Mouse (Mus musculus) adrenal gland, postnatal 4 days (tissue): Measurements from ENCODE around the gene Fbl. TPM values are rescaled to one million over a fixed set of nuclear protein-coding genes. Genes with fewer than 3 reads are reported as not detected.
"Not testable (repeated sequence)": the region's sequence is repeated elsewhere in the genome, so short reads cannot be mapped to it uniquely, and the experiment has no call there.

Experiments used
- DNase-seq, 2 experiments: peaks; one replicate each; pipeline ENCODE4 v3.0.0; 2021 to 2022; ENCODE audit warnings: low spot score in 2 of 2, mixed read lengths in 2 of 2
- total RNA-seq, 2 experiments: library from RNA; stranded (reverse); gene quantifications; 2 replicates each; pipeline ENCODE4 v1.2.3; 2021

Fbl gene
- total RNA-seq, 2 experiments from 2014 or later, result 102 to 119 TPM

DNA sequence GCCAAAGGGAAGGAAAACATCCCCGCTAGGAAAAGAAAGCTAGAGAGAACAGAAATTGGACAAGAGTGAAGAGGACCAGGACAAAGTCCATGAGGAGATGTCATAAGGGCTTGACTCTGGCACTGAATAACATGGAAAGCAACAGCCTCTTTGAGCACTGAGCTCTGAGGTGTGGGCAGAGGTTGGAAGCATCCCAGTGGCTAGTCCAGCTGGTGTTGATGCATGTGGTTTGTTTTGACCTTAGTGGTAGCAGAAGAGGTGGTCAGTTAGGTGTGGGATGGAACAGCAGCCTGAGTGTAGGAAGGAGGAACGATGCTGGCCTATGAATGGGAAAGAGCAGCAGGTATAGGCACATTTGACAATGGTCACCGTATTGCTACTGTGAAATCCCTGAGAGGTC is 22.0 kb downstream of the Fbl start:
- no peak for DNase-seq

DNA sequence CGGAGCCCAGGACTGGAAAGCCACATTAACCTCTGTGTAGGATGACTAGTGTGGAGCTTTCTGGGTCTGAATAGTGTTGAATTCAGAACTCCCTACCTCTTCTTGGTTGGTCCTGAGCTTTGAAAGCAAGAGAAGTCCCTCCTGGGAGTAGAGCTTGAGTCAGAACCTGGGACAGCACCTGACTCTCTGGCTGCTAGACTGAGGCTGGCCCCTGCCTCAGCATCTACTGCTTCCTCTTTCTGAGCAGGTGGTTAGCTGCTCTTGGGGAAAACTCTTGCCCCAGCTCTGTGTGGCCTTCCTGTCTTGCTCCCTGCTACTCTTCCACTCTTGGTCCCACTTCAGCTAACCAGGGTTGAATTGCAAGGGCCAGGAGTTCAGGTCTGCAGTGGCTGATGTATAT is 22.4 kb downstream of the Fbl start:
- DNase-seq, result no peak

DNA sequence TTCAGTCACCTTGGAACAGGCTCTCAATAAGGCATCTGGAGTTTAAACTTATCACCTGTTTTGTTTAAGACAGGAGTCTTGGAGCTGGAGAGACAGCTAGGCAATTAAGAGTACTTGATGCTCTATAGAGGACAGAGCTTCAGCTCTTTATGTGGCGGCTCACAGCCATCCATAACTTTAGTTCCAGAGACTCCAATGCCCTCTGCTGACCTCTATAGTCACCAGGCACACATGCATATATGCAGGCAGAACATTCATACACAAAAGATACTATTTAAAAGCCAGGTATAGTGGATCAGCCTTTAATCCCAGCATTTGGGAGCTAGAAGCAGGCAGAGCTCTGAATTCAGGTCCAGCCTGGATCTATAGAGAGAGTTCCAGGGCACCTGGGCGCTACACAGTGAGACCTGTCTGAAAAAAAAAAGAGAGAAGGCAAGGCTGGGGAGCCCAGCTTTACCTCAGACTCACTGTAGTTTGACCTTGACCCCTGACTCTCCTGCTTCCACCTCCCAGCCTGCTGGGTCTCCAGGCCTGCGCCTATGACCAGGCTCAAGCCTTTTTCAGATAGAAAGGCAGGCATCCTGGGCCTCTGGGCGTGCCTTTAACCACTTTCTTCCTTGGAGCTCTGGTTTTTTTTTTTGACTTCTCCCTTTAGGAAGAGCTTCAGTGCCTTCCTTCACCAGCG is 26.0 kb downstream of the Fbl start:
- DNase-seq, result no peak

DNA sequence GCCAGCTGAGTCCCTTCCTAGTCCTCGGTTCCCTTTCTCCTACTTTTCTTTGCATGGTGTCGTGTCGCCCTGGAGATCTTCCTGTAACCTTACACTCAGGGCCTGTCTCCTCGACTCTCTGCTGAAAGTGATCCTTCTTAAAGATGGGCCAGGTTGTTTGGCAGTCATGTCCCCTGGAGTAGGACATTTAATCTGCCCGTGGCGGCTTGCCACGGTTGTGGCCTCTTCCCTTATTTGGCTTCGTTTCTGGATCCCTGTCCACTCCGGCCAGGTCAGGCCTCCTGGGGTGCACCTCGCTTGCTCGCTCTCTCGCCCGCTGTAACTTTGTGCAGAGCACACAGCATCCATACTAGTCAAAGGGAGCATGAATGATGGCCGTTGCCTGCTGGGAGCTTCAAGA is 27.0 kb downstream of the Fbl start:
- no peak for DNase-seq

DNA sequence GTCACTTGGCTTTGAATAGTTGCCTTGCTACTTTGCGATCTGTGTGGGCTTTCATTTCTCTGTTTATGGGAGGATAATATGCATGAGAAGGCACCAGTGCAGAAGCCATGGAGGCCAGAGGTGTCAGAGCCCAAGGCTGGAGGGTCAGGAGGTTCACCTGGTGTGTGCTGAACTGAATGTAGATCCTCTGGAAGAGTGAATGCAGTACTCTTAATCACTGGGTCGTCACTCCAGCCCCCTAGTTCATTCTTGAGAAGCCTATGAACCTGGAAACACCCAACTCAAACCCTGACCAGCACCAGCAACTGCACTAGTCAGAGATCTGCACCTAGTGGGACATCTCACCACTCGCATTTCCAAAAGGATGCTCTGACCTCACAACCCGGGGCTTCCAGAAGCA is 29.5 kb downstream of the Fbl start:
- DNase-seq, result no peak

DNA sequence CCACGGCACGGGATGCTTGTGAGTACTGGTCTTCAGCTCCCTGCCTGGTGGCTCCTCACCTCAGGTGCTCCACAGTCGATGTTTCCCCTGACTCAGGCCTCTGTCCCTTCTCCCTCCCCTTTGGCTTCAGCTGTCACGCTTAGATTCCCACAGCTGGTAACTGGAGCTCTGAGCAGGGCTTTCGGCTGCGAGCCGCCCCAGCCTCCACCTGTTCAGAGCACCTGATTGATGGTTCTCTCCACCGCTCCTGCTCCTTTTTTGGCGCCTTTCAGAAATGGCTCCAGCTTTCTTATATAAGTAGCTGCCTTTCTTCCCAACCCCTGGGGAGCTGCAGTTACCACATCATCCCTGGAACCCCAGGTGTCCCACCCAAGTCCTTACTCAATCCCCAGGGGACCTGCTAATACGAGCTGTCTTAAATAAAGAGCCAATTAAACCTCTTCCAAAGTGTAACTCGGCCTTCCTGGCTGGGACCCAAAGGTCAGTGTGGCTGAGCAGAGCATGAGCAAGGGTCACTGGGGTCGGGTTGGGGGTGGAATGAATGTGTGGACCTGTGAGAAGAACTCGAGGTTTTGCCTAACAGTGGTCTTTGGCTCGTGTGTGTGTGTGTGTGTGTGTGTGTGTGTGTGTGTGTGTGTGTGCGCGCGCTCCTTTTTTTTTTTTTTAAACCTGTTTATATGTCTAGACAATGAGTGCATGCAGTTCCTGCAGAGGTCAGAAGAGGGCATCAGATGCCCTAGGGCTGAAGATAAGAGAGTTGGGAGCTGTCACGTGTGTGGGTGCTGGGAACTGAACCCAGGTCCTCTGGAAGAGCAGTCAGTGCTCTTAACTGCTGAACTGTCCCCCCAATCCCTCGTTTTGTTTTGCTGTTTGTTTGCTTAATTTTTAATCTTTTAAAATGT is 33.9 kb downstream of the Fbl start:
- no peak for DNase-seq

DNA sequence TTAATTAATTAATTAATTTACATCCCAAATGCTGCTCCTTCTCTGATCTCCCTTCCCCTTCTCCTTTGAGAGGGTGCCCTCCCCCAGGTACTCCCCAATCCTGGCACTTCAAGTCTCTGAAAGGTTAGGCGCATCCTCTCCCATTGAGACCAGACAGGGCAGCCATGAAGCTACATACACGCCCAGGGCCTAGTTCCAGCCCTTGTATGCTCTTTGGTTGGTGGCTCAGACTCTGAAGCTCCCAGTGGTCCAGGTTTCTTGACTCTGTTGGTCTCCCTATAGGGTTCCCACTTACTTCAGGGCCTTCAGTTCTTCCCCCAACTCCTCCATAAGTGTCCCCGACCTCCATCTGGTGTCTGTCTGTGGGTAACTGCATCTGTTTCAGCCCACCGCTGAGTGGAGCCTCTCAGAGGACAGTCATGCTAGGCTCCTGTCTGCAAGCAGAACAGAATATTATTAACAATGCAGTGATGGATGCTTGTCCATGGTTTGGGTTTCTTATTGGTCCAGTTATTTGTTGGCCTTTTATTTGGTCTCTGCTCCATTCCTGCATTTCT is 36.6 kb downstream of the Fbl start:
- no peak for DNase-seq

DNA sequence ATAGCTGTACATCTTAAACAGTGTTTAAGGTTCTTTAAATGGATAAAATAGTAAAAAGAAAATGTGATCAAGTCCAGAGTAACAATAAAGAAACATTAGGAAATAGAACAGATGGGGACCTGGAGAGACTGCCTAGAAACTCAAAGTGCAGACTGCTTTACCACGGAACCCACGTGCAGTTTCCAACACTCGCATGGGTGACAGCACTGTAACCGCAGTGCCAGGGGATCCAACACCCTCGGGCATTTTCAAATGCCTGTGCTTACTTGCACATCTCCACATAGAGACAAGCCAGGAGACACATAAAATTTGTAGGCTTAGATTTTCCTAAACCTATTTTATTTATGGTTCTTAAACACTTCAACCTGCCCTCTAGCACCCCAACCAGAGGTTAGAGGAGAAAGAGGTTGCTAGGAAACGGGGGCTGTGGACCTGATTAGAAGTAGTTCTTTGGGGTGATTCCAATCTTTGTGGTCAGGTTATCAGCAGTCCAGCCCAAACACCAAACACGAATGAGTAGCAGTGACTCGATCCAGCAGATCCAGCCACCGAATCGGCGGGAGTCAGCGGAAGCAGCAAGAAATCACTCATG is 39.0 kb downstream of the Fbl start:
- DNase-seq, result no peak

DNA sequence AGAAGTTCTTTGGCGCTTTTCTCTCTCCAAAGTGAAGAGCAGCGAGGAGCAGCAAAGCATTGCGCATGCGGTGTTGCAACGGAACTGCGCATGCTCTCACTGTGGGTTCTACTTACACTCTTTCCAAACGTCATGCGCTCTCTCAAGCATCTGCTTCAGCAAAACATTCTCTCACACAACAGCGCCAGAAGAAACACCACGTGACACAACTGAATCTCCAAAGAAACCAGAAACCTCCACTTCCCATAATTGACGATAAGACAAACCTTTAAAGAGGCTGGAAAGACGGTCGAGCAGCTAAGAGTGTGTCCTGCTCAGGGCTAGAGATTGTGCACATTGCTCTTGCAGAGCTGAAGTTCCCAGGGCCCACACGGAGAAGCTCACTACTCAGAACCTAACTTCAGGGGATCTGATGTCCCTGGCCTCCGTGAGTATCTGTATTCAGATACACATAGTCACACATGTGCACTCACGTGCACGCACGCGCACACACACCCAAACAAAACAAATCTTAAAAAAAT is 39.5 kb downstream of the Fbl start:
- no peak for DNase-seq

DNA sequence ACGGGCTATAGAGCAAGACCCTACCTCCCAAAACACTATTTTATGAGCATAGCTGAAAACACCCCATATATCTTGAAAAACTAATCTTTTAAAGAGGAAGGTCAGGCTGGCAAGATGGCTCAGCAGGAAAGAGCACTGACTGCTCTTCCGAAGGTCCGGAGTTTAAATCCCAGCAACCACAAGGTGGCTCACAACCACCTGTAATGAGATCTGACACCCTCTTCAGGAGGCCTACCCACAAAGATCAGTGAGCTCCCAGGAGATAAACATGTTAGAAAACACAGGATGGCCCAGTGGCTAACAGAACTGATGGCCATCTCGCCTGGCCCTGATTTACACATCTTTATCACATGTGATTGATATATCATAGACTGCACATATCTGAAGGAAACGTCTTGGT is 41.2 kb downstream of the Fbl start:
- no peak for DNase-seq

DNA sequence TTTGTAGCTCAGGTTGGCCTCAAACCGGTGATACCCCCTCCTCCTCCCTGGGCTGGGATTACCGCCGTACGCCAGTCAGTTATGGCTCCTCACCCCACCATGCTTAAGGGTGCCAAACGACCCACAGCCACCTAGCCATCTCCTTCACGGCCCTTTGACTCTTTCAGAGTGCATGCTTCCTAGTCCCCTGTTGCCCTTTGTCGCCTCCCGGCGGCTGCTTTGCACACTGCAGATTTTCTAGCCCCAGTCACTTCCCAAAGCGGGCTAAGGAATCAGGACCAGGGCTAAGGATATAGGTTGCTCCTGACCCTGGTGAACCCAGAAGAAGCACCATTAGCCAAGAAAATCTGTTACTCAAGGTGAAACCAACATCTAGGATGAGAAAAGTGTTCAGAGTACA is 44.6 kb downstream of the Fbl start:
- peak; percentile 47 to 59 for DNase-seq

DNA sequence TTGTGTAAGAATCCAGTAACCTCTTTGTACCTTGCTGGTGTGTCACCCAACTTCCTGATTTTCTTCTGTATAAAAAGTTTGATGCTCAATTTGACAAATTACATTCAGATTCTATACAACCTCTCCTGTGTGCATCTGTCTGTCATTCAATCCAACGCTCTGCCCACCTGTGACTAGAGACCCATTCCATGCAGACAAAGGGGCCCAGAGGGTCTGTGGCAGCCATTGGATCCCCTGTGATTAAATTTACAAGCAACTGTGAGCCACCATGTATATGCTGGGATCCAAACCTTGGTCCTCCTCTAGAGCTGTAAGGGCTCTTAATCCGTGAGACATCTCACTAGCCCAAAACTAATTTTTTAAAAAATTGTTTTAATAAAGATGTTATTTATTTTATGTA is 46.4 kb downstream of the Fbl start:
- DNase-seq, result not testable (repeated sequence)

DNA sequence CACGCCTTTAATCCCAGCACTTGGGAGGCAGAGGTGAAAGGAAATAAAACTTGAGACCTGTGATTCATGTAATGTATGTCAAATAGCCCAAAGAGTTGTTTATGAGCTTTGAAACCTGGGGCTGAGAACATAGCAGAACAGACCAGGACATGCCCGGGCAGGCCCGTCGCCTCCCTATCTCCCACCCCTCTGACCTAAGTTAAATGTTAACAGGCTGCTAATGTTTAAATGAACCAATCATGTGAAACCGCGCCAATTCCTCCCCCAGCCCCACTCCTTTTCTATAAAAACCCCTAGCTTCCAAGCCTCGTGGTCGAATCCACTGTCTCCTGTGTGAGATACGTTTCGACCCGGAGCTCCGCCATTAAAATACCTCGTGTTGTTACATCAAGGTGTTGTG is 48.3 kb downstream of the Fbl start:
- not testable (repeated sequence) for DNase-seq

DNA sequence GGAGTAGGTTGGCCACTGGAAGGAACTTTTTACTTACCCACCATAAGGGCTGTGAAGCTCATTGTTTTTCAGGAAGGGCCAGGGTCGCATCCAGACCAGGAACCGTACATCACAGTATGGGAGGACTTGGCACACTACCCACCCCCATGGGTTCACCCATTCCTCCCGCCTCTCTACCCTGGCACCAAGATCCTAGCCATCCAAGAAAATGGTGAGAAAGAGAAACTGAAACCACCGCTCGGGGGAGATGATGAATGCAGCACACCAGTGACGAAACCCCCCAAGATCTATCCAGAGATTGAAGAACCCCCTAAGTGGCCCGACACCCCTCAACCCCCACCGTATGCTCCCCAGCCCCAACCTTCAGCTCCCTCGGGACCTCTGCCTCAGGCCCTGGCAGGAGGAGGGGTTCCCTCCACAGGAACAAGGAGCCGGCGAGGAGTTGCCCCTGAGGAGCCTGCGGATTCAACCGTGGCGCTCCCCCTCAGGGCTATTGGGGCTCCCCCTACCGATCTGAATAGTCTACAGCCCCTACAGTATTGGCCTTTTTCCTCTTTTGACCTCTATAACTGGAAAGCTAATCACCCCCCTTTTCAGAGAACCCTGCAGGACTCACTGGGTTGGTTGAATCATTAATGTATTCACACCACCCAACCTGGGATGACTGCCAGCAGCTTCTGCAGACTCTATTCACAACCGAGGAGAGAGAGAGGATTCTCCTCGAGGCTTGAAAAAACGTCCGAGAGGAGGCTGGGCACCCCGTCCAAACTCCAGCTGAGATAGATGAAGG is 49.6 kb downstream of the Fbl start:
- DNase-seq, result not testable (repeated sequence)

DNA sequence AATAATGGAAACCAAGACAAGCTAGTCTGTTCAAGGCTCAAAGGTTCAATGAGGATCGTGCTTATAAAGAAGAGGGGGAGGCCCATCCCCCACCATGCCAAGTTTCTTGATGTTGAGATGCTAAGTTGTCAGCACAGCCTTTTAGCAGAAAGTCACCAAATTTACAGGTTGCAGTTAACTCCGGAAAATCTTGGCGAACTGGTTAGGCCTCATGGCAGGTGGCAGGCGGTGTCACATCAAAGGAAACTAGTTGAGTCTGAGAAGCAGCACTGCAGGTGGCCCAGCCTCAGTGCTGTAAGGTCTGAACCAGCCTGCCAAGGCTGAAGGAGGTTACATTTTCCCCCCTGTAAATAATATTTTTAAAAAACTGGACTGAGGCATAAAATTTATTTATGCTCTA is 57.3 kb downstream of the Fbl start:
- DNase-seq, result not testable (repeated sequence)

DNA sequence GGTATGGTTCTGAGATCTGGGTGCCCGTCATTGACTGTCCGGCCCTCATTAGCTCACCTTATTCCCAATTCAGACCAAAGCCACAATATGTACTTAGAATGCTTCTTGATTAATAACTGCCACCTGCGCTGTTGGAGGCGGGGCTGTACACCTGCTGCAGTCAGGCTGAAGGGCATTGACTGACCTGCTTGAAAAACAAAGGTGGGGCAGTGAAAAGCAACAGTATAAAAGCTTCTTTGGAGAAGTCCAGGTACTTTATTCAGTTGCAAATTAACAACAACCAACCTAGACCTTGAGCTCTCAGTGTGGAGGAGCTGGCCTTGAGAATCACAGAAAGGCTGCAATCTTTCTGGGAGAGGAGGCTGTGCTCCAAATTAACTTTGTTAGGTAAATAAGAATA is 57.9 kb downstream of the Fbl start:
- not testable (repeated sequence) for DNase-seq

Other genes with a start within 250 kb of the Fbl start
- 10 to 100 TPM; 17.5 to 18.2 TPM for gene Zfp974, start 240.2 kb upstream of the Fbl start, total RNA-seq
- gene Zfp780b, start 190.5 kb upstream of the Fbl start, total RNA-seq, result 10 to 100 TPM; 14.1 to 14.7 TPM
- gene Zfp850, start 155.6 kb upstream of the Fbl start, total RNA-seq, result 1 to 10 TPM; 3.4 to 4.1 TPM
- gene Psmc4, start 119.6 kb upstream of the Fbl start, total RNA-seq, result 100 to 1,000 TPM; 144 to 157 TPM
- under 1 TPM; 0.34 to 0.37 TPM for gene Fcgbp, start 98.5 kb upstream of the Fbl start, total RNA-seq
- under 1 TPM in 1 of 2 experiments, not detected in 1; 0.06 TPM for gene 9530053A07Rik, start 40.2 kb upstream of the Fbl start, total RNA-seq
- 10 to 100 TPM; 40.9 to 41.9 TPM for gene Dyrk1b, start 9.8 kb downstream of the Fbl start, total RNA-seq
- gene Eid2, start 98.2 kb downstream of the Fbl start, total RNA-seq, result 10 to 100 TPM; 32.1 to 33.9 TPM
- gene Eid2b, start 108.0 kb downstream of the Fbl start, total RNA-seq, result 10 to 100 TPM; 22.3 to 23.6 TPM
- under 1 TPM; 0.87 TPM for gene Selenov, start 121.5 kb downstream of the Fbl start, total RNA-seq
- gene Dll3, start 132.5 kb downstream of the Fbl start, total RNA-seq, result 1 to 10 TPM in 1 of 2 experiments, under 1 TPM in 1; 0.62 to 1.6 TPM
- 10 to 100 TPM; 84.1 to 85.6 TPM for gene Timm50, start 142.4 kb downstream of the Fbl start, total RNA-seq
- gene Supt5, start 169.0 kb downstream of the Fbl start, total RNA-seq, result 100 to 1,000 TPM; 113 to 123 TPM
- 1,000 to 10,000 TPM; 1,647 to 1,689 TPM for gene Rps16, start 180.9 kb downstream of the Fbl start, total RNA-seq
- 10 to 100 TPM; 39.3 to 47.2 TPM for gene Plekhg2, start 202.9 kb downstream of the Fbl start, total RNA-seq
- gene Zfp36, start 210.5 kb downstream of the Fbl start, total RNA-seq, result 10 to 100 TPM; 12.0 to 13.3 TPM
- gene Med29, start 223.0 kb downstream of the Fbl start, total RNA-seq, result 10 to 100 TPM; 24.2 to 26.1 TPM
- gene Paf1, start 223.2 kb downstream of the Fbl start, total RNA-seq, result 10 to 100 TPM; 71.8 to 93.4 TPM